9 mouse cellular contexts compared by ENCODE assay signal in the genomic region with DNA sequence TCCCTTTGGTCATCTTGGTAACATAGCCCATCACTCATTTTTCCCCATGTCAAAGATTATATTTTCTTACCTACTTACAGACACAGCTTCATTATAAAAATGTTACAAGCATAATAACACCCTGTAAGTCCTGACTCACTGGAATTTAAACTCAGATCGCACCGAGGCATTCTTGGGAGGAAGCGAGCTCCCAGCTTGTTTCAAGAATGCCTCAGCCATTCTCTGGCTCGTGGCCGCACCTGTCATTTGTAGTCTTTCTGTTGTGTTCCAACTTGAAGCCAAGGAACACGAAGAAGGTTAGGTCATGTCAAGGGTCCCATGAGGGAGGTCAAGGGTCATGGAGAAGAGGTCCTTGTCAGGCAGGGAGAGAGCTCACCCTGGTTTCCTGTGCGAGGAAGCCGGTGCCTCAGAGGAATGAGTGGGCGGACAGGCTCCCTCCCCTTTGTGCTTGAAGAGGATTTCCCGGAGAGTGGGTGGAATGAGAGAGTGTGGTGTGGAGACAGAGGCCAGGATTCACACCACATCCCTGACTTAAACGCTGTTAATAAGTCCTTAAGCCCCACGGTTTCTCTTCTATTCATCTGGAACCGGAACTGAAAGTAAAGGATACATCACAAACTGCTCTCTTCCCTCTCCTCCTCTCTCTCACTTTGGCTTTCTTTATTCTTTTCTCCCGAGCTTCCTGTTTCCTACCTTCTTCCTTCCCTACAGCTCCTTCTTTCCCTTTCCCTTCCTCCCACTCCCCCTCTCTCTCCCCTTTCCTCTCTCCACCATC.
DNase-seq lines count a peak whose midpoint lies in the region; ATAC-seq lines count a peak whose summit lies in the region.
"Had no signal": no experiment of that assay in that cellular context is flagged by ENCODE, and none has a peak within 500 bp of the region (broad histone marks: within the 10 kb centered on the region; RNA-seq: fewer than 3 reads in every experiment).

No protein-coding gene starts in this region.

- no peaks in the 10 kb centered on the region for H3K36me3 ChIP-seq in liver, embryonic 16.5 days (ENCODE audit: control insufficient read depth, insufficient read depth)
- H3K36me3 ChIP-seq in liver, embryonic 12.5 days, result no peaks in the 10 kb centered on the region
- H3K36me3 ChIP-seq in intestine, embryonic 16.5 days (ENCODE audit: control insufficient read depth, insufficient read depth, low read length), result no peaks in the 10 kb centered on the region
- no peaks in the 10 kb centered on the region for H3K36me3 ChIP-seq in megakaryocyte, embryonic 14.5 days (replicated peaks; ENCODE audit: low read length)
- no peaks in the 10 kb centered on the region for H3K36me3 ChIP-seq in forebrain, embryonic 14.5 days (ENCODE audit: control insufficient read depth, insufficient read depth, low read length)
- H3K36me3 ChIP-seq: midbrain, embryonic 12.5 days had no signal

- DNase-seq in embryo, embryonic 10 days (ENCODE audit: low spot score), result peak; percentile 44
- DNase-seq in thymus, postnatal 10 days (ENCODE audit: low spot score in 2 of 2), result no peak
- no peak for DNase-seq in forebrain, embryonic 14.5 days (ENCODE audit: low spot score)
- no peak for DNase-seq in spleen, adult 12 weeks (ENCODE audit: low spot score)

- WGBS in liver, embryonic 16.5 days (ENCODE audit: insufficient replicate concordance), result 28% methylated on average over 14 of the region's 14 CpGs
- WGBS in liver, embryonic 12.5 days (ENCODE audit: insufficient replicate concordance), result 31% methylated on average over 14 of the region's 14 CpGs
- WGBS in intestine, embryonic 16.5 days, result 41% methylated on average over 14 of the region's 14 CpGs
- 68% methylated on average over 14 of the region's 14 CpGs for WGBS in forebrain, embryonic 14.5 days

- H3K4me3 ChIP-seq in liver, embryonic 16.5 days (ENCODE audit: low read depth, low read length), result no peak overlapping the region
- no peak overlapping the region for H3K4me3 ChIP-seq in liver, embryonic 12.5 days
- no peak overlapping the region for H3K4me3 ChIP-seq in intestine, embryonic 16.5 days (ENCODE audit: low read length)
- peak overlapping the region; percentile 75 for H3K4me3 ChIP-seq in megakaryocyte, embryonic 14.5 days (replicated peaks)
- no peak overlapping the region for H3K4me3 ChIP-seq in forebrain, embryonic 14.5 days (ENCODE audit: low read depth, low read length)
- H3K4me3 ChIP-seq: midbrain, embryonic 12.5 days had no signal

- H3K9ac ChIP-seq in liver, embryonic 16.5 days (ENCODE audit: low read depth, low read length), result no peak overlapping the region
- H3K9ac ChIP-seq in liver, embryonic 12.5 days, result no peak overlapping the region
- H3K9ac ChIP-seq in intestine, embryonic 16.5 days (ENCODE audit: low read depth, low read length), result no peak overlapping the region
- no peak overlapping the region for H3K9ac ChIP-seq in forebrain, embryonic 14.5 days (ENCODE audit: low read length)
- H3K9ac ChIP-seq: midbrain, embryonic 12.5 days had no signal

- no peaks in the 10 kb centered on the region for H3K4me1 ChIP-seq in liver, embryonic 16.5 days (ENCODE audit: control insufficient read depth, low read depth, low read length)
- H3K4me1 ChIP-seq in liver, embryonic 12.5 days, result peaks cover 7% of the 10 kb centered on the region; the same call in 1 of the 2 replicates
- peaks cover 4% of the 10 kb centered on the region; the same call in 1 of the 2 replicates for H3K4me1 ChIP-seq in intestine, embryonic 16.5 days (ENCODE audit: control insufficient read depth, insufficient read depth, low read length)
- H3K4me1 ChIP-seq in megakaryocyte, embryonic 14.5 days, result peaks cover 12% of the 10 kb centered on the region
- H3K4me1 ChIP-seq in forebrain, embryonic 14.5 days (ENCODE audit: control insufficient read depth, insufficient read depth, low read length), result no peaks in the 10 kb centered on the region
- H3K4me1 ChIP-seq: midbrain, embryonic 12.5 days had no signal

- no peaks in the 10 kb centered on the region for H3K27me3 ChIP-seq in liver, embryonic 16.5 days (ENCODE audit: control insufficient read depth, insufficient read depth, low read depth, low read length)
- H3K27me3 ChIP-seq in liver, embryonic 12.5 days (replicated peaks), result no peaks in the 10 kb centered on the region; the same call in 1 of the 2 replicates
- H3K27me3 ChIP-seq in intestine, embryonic 16.5 days (replicated peaks; ENCODE audit: control insufficient read depth, insufficient read depth, low read length), result no peaks in the 10 kb centered on the region
- H3K27me3 ChIP-seq in megakaryocyte, embryonic 14.5 days (replicated peaks), result peaks cover 8% of the 10 kb centered on the region
- no peaks in the 10 kb centered on the region for H3K27me3 ChIP-seq in forebrain, embryonic 14.5 days (replicated peaks; ENCODE audit: control insufficient read depth, insufficient read depth, low read length)
- H3K27me3 ChIP-seq: midbrain, embryonic 12.5 days had no signal

- ATAC-seq in liver, embryonic 16.5 days (ENCODE audit: low read depth), result 0 out of 2 replicates have a peak, but pooled peaks have one; percentile 11
- no peak for ATAC-seq in liver, embryonic 12.5 days
- ATAC-seq in intestine, embryonic 16.5 days, result no peak
- no peak for ATAC-seq in forebrain, embryonic 14.5 days

- H3K27ac ChIP-seq in liver, embryonic 16.5 days (ENCODE audit: low read length), result no peak overlapping the region
- no peak overlapping the region for H3K27ac ChIP-seq in liver, embryonic 12.5 days
- no peak overlapping the region for H3K27ac ChIP-seq in intestine, embryonic 16.5 days (ENCODE audit: low read length)
- no peak overlapping the region for H3K27ac ChIP-seq in forebrain, embryonic 14.5 days (ENCODE audit: low read depth, low read length)
- H3K27ac ChIP-seq: midbrain, embryonic 12.5 days had no signal

- H3K9me3 ChIP-seq in liver, embryonic 16.5 days (replicated peaks; ENCODE audit: control insufficient read depth, low read length), result no peaks in the 10 kb centered on the region
- H3K9me3 ChIP-seq in liver, embryonic 12.5 days (replicated peaks), result no peaks in the 10 kb centered on the region
- H3K9me3 ChIP-seq in intestine, embryonic 16.5 days (ENCODE audit: control insufficient read depth, low read length), result no peaks in the 10 kb centered on the region
- 0 out of 2 replicates have a peak, but pooled peaks cover 4% of the 10 kb centered on the region for H3K9me3 ChIP-seq in megakaryocyte, embryonic 14.5 days
- H3K9me3 ChIP-seq in forebrain, embryonic 14.5 days (replicated peaks; ENCODE audit: control insufficient read depth, low read length), result no peaks in the 10 kb centered on the region
- H3K9me3 ChIP-seq: midbrain, embryonic 12.5 days had no signal

- H3K4me2 ChIP-seq in liver, embryonic 16.5 days (ENCODE audit: low read depth, low read length), result no peak overlapping the region
- H3K4me2 ChIP-seq in liver, embryonic 12.5 days, result no peak overlapping the region
- H3K4me2 ChIP-seq in intestine, embryonic 16.5 days (ENCODE audit: low read depth, low read length), result peak overlapping the region; percentile 17; the same call in 1 of the 2 replicates
- no peak overlapping the region for H3K4me2 ChIP-seq in forebrain, embryonic 14.5 days (ENCODE audit: low read length)
- H3K4me2 ChIP-seq: midbrain, embryonic 12.5 days had no signal
